Mouse (Mus musculus): ENCODE data around the gene H2-Q7. TPM values are rescaled to one million over a fixed set of nuclear protein-coding genes. Genes with fewer than 3 reads are reported as not detected.
"Not testable (repeated sequence)": the region's sequence is repeated elsewhere in the genome, so short reads cannot be mapped to it uniquely, and the experiment has no call there.

H2-Q7 gene
- polyA plus RNA-seq, 1 experiment from 2014 or later, result 4.6 TPM

GRCm38 (mm10) chr17:35458247-35458646 is 19.3 kb downstream of the H2-Q7 start:
- no CpG with 5 or more reads among the region's 1 CpGs for WGBS
- H3K4me2 ChIP-seq (ENCODE audit: low read length); H3K9ac ChIP-seq (ENCODE audit: low read depth, low read length); H3K36me3 ChIP-seq (ENCODE audit: control insufficient read depth, insufficient read depth, low read length); ATAC-seq; H3K4me3 ChIP-seq (ENCODE audit: low read depth, low read length); H3K9me3 ChIP-seq (replicated peaks; ENCODE audit: control insufficient read depth, low read length, poor library complexity, severe bottlenecking); H3K27me3 ChIP-seq (ENCODE audit: control insufficient read depth, insufficient read depth, low read depth, low read length); H3K4me1 ChIP-seq (ENCODE audit: control insufficient read depth, insufficient read depth, low read length); H3K27ac ChIP-seq (ENCODE audit: low read length): not testable (repeated sequence)

- not testable (repeated sequence) for H3K4me1 ChIP-seq (ENCODE audit: control insufficient read depth, insufficient read depth, low read length); H3K27ac ChIP-seq (ENCODE audit: low read length); H3K4me2 ChIP-seq (ENCODE audit: low read length); H3K9ac ChIP-seq (ENCODE audit: low read depth, low read length); H3K4me3 ChIP-seq (ENCODE audit: low read depth, low read length); H3K36me3 ChIP-seq (ENCODE audit: control insufficient read depth, insufficient read depth, low read length); H3K27me3 ChIP-seq (ENCODE audit: control insufficient read depth, insufficient read depth, low read depth, low read length); H3K9me3 ChIP-seq (replicated peaks; ENCODE audit: control insufficient read depth, low read length, poor library complexity, severe bottlenecking)
- peak; percentile 91 for ATAC-seq
- WGBS, result 71% methylated on average over 3 of the region's 9 CpGs
These were observed 21.8 kb downstream of the H2-Q7 start for GRCm38 (mm10) chr17:35460513-35461341.

GRCm38 (mm10) chr17:35465651-35466050 is 26.7 kb downstream of the H2-Q7 start:
- not testable (repeated sequence) for H3K9me3 ChIP-seq (replicated peaks; ENCODE audit: control insufficient read depth, low read length, poor library complexity, severe bottlenecking); H3K4me1 ChIP-seq (ENCODE audit: control insufficient read depth, insufficient read depth, low read length); ATAC-seq; H3K36me3 ChIP-seq (ENCODE audit: control insufficient read depth, insufficient read depth, low read length); H3K27ac ChIP-seq (ENCODE audit: low read length); H3K4me3 ChIP-seq (ENCODE audit: low read depth, low read length); H3K9ac ChIP-seq (ENCODE audit: low read depth, low read length); H3K4me2 ChIP-seq (ENCODE audit: low read length)
- 8% methylated on average over 8 of the region's 8 CpGs for WGBS
- peaks cover 17% of the 10 kb centered on the region for H3K27me3 ChIP-seq (ENCODE audit: control insufficient read depth, insufficient read depth, low read depth, low read length)

GRCm38 (mm10) chr17:35468936-35469335 is 30.0 kb downstream of the H2-Q7 start:
- not testable (repeated sequence) for H3K4me2 ChIP-seq (ENCODE audit: low read length); H3K4me1 ChIP-seq (ENCODE audit: control insufficient read depth, insufficient read depth, low read length); H3K36me3 ChIP-seq (ENCODE audit: control insufficient read depth, insufficient read depth, low read length); H3K27ac ChIP-seq (ENCODE audit: low read length); H3K4me3 ChIP-seq (ENCODE audit: low read depth, low read length); H3K9ac ChIP-seq (ENCODE audit: low read depth, low read length); ATAC-seq; H3K9me3 ChIP-seq (replicated peaks; ENCODE audit: control insufficient read depth, low read length, poor library complexity, severe bottlenecking)
- peaks cover 19% of the 10 kb centered on the region for H3K27me3 ChIP-seq (ENCODE audit: control insufficient read depth, insufficient read depth, low read depth, low read length)
- 66% methylated on average over 3 of the region's 3 CpGs for WGBS

- ATAC-seq, result no peak
- peak within 1 kb of the TSS; percentile 46; the same call in 1 of the 2 replicates for H3K9ac ChIP-seq (ENCODE audit: low read depth, low read length)
- H3K27ac ChIP-seq (ENCODE audit: low read length), result no peak within 1 kb of the TSS
- 1% methylated on average over 73 of the region's 80 CpGs for WGBS
- H3K9me3 ChIP-seq (replicated peaks; ENCODE audit: control insufficient read depth, low read length, poor library complexity, severe bottlenecking), result no peaks in the 10 kb centered on the region
- H3K4me1 ChIP-seq (ENCODE audit: control insufficient read depth, insufficient read depth, low read length), result peaks cover 8% of the 10 kb centered on the region; the same call in 1 of the 2 replicates
- no peaks in the 10 kb centered on the region for H3K36me3 ChIP-seq (ENCODE audit: control insufficient read depth, insufficient read depth, low read length)
- H3K27me3 ChIP-seq (ENCODE audit: control insufficient read depth, insufficient read depth, low read depth, low read length), result peaks cover 19% of the 10 kb centered on the region
- H3K4me2 ChIP-seq (ENCODE audit: low read length), result peak within 1 kb of the TSS; percentile 59
- peak within 1 kb of the TSS; percentile 40 for H3K4me3 ChIP-seq (ENCODE audit: low read depth, low read length)
These were observed 31.1 kb downstream of the H2-Q7 start, which contains the start of gene H2-Q10 for GRCm38 (mm10) chr17:35469842-35470751. Gene H2-Q10 (plus strand): TSS chr17:35470089.

GRCm38 (mm10) chr17:35484066-35484465 is 45.1 kb downstream of the H2-Q7 start:
- WGBS, result 0% methylated on average over 9 of the region's 9 CpGs
- Histone ChIP-seq H3K4me1 (ENCODE audit: control insufficient read depth, insufficient read depth, low read length) (no peaks in the 10 kb centered on the region), H3K4me3 (ENCODE audit: low read depth, low read length) (no peak overlapping the region), H3K4me2 (ENCODE audit: low read length) (no peak overlapping the region), H3K9ac (ENCODE audit: low read depth, low read length) (no peak overlapping the region), H3K27ac (ENCODE audit: low read length) (no peak overlapping the region), H3K36me3 (ENCODE audit: control insufficient read depth, insufficient read depth, low read length) (no peaks in the 10 kb centered on the region), H3K27me3 (ENCODE audit: control insufficient read depth, insufficient read depth, low read depth, low read length) (no peaks in the 10 kb centered on the region), H3K9me3 (replicated peaks; ENCODE audit: control insufficient read depth, low read length, poor library complexity, severe bottlenecking) (no peaks in the 10 kb centered on the region)
- no peak for ATAC-seq

- no peak for ATAC-seq
- H3K4me1 ChIP-seq (ENCODE audit: control insufficient read depth, insufficient read depth, low read length), result no peaks in the 10 kb centered on the region
- no peak overlapping the region for H3K27ac ChIP-seq (ENCODE audit: low read length)
- H3K4me2 ChIP-seq (ENCODE audit: low read length), result no peak overlapping the region
- H3K36me3 ChIP-seq (ENCODE audit: control insufficient read depth, insufficient read depth, low read length), result no peaks in the 10 kb centered on the region
- H3K27me3 ChIP-seq (ENCODE audit: control insufficient read depth, insufficient read depth, low read depth, low read length), result no peaks in the 10 kb centered on the region
- H3K9ac ChIP-seq (ENCODE audit: low read depth, low read length), result no peak overlapping the region
- no peak overlapping the region for H3K4me3 ChIP-seq (ENCODE audit: low read depth, low read length)
- 44% methylated on average over 4 of the region's 4 CpGs for WGBS
- H3K9me3 ChIP-seq (replicated peaks; ENCODE audit: control insufficient read depth, low read length, poor library complexity, severe bottlenecking), result no peaks in the 10 kb centered on the region
These were observed 46.7 kb downstream of the H2-Q7 start for GRCm38 (mm10) chr17:35485702-35486101.

- no peaks in the 10 kb centered on the region for H3K27me3 ChIP-seq (ENCODE audit: control insufficient read depth, insufficient read depth, low read depth, low read length)
- no peak for ATAC-seq
- no peak overlapping the region for H3K4me3 ChIP-seq (ENCODE audit: low read depth, low read length)
- H3K4me1 ChIP-seq (ENCODE audit: control insufficient read depth, insufficient read depth, low read length), result no peaks in the 10 kb centered on the region
- H3K4me2 ChIP-seq (ENCODE audit: low read length), result no peak overlapping the region
- no peaks in the 10 kb centered on the region for H3K36me3 ChIP-seq (ENCODE audit: control insufficient read depth, insufficient read depth, low read length)
- WGBS, result 73% methylated on average over 10 of the region's 10 CpGs
- no peaks in the 10 kb centered on the region for H3K9me3 ChIP-seq (replicated peaks; ENCODE audit: control insufficient read depth, low read length, poor library complexity, severe bottlenecking)
- H3K27ac ChIP-seq (ENCODE audit: low read length), result no peak overlapping the region
- H3K9ac ChIP-seq (ENCODE audit: low read depth, low read length), result no peak overlapping the region
These were observed 47.8 kb downstream of the H2-Q7 start for GRCm38 (mm10) chr17:35486726-35487125.

- Histone ChIP-seq H3K4me1 (ENCODE audit: control insufficient read depth, insufficient read depth, low read length) (no peaks in the 10 kb centered on the region), H3K27me3 (ENCODE audit: control insufficient read depth, insufficient read depth, low read depth, low read length) (no peaks in the 10 kb centered on the region), H3K27ac (ENCODE audit: low read length) (no peak overlapping the region), H3K36me3 (ENCODE audit: control insufficient read depth, insufficient read depth, low read length) (no peaks in the 10 kb centered on the region), H3K9ac (ENCODE audit: low read depth, low read length) (no peak overlapping the region), H3K4me2 (ENCODE audit: low read length) (no peak overlapping the region), H3K4me3 (ENCODE audit: low read depth, low read length) (no peak overlapping the region), H3K9me3 (replicated peaks; ENCODE audit: control insufficient read depth, low read length, poor library complexity, severe bottlenecking) (no peaks in the 10 kb centered on the region)
- ATAC-seq, result no peak
- 98% methylated on average over 2 of the region's 2 CpGs for WGBS
These were observed 49.1 kb downstream of the H2-Q7 start for GRCm38 (mm10) chr17:35488041-35488440.

Measured in midbrain, embryonic 16.5 days (tissue).